22 mouse cellular contexts compared by ENCODE assay signal in the genomic region with DNA sequence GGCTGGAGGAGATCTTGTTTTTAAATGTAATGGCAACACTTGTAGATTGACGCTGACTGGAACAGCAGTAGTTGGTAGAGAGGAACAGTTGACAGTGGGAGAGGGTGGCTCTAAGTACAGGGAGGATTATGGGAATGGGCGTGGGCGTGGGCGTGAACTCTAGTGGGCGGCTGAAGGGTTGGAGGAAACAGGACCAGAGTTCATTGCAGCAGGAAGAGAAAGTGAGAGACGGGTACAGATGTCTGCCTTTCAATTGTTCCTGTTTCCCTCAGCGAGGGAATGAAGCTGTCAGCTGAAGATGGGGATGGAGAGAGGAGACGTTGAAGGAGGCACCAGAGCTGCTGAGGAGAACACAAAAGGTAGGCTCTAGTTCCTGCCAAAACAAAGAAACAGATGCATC.
DNase-seq lines count a peak whose midpoint lies in the region; ATAC-seq and TF ChIP-seq lines count a peak whose summit lies in the region.
"Had no signal": no experiment of that assay in that cellular context is flagged by ENCODE, and none has a peak within 500 bp of the region (broad histone marks: within the 10 kb centered on the region; RNA-seq: fewer than 3 reads in every experiment).

No protein-coding gene starts in this region.

- no peak for TF ChIP-seq EP300 in CH12.LX (IDR thresholded peaks at IDR 0.05; ENCODE audit: low read length)

- H3K79me2 ChIP-seq in CH12.LX (replicated peaks; ENCODE audit: control insufficient read depth, extremely low read depth, insufficient read depth, poor library complexity, severe bottlenecking): no peaks in the 10 kb centered on the region

- H3K36me3 ChIP-seq in CH12.LX (replicated peaks in 1 of 2; ENCODE audit: control insufficient read depth in 1 of 2, insufficient read depth in 1 of 2, low read length in 1 of 2): peaks cover 0 to 22% of the 10 kb centered on the region in 2 experiments
- no peaks in the 10 kb centered on the region for H3K36me3 ChIP-seq in hindbrain, embryonic 14.5 days (replicated peaks; ENCODE audit: control insufficient read depth, insufficient read depth)
- H3K36me3 ChIP-seq in intestine, embryonic 16.5 days (ENCODE audit: control insufficient read depth, insufficient read depth, low read length): no peaks in the 10 kb centered on the region
- H3K36me3 ChIP-seq: embryonic facial prominence, embryonic 12.5 days; embryonic facial prominence, embryonic 15.5 days; hindbrain, embryonic 12.5 days had no signal

- in situ Hi-C loops in CH12.LX (cut with MboI; ENCODE audit: low pct_ligation_motif_present, low pct_unique_long_range_greater_than_20kb, low sequenced_read_pairs): no loop called here

- H3K27me3 ChIP-seq in CH12.LX (replicated peaks): no peaks in the 10 kb centered on the region
- no peaks in the 10 kb centered on the region for H3K27me3 ChIP-seq in hindbrain, embryonic 14.5 days (ENCODE audit: control insufficient read depth, insufficient read depth, low read length)
- H3K27me3 ChIP-seq in intestine, embryonic 16.5 days (replicated peaks; ENCODE audit: control insufficient read depth, insufficient read depth, low read length): no peaks in the 10 kb centered on the region
- H3K27me3 ChIP-seq: embryonic facial prominence, embryonic 12.5 days; embryonic facial prominence, embryonic 15.5 days; hindbrain, embryonic 12.5 days had no signal

- DNase-seq in lung, postnatal 36 days: peak; percentile 3
- DNase-seq in lung, adult 2 months: no peak
- peak; percentile 70 for DNase-seq in CH12.LX (ENCODE audit: extremely low read depth)
- DNase-seq in skeletal muscle tissue, adult 2 months (ENCODE audit: low read depth, low spot score): peak; percentile 6
- DNase-seq in ovary, postnatal 10 days (ENCODE audit: low spot score): no peak
- no peak for DNase-seq in hindbrain, embryonic 14.5 days (ENCODE audit: low spot score)
- DNase-seq: adrenal gland, postnatal 10 days; B cell, adult 2 months; cerebellum, adult 18-20 months; cerebellum, adult 9-10 months; forebrain, postnatal 0 days; gastrocnemius, adult 2 months; gastrocnemius, postnatal 14 days had no signal

- peak overlapping the region; percentile 60 for H3K4me2 ChIP-seq in CH12.LX (ENCODE audit: insufficient read depth, low read depth, poor library complexity, severe bottlenecking)
- no peak overlapping the region for H3K4me2 ChIP-seq in hindbrain, embryonic 14.5 days (replicated peaks)
- H3K4me2 ChIP-seq in intestine, embryonic 16.5 days (ENCODE audit: low read depth, low read length): no peak overlapping the region
- H3K4me2 ChIP-seq: embryonic facial prominence, embryonic 12.5 days; embryonic facial prominence, embryonic 15.5 days; heart, embryonic 11.5 days; hindbrain, embryonic 12.5 days had no signal

- no peak for TF ChIP-seq POLR2A in lung, adult 2 months (IDR thresholded peaks at IDR 0.05; ENCODE audit: borderline replicate concordance, extremely low read depth, low read depth, low read length)
- peak; percentile 66 for TF ChIP-seq POLR2A in CH12.LX (IDR thresholded peaks at IDR 0.05; ENCODE audit: low read depth, low read length)

- peak overlapping the region; percentile 48; the same call in 1 of the 2 replicates for H3K9ac ChIP-seq in CH12.LX (ENCODE audit: insufficient read depth, low read depth)
- H3K9ac ChIP-seq in hindbrain, embryonic 14.5 days: no peak overlapping the region
- H3K9ac ChIP-seq in intestine, embryonic 16.5 days (ENCODE audit: low read depth, low read length): no peak overlapping the region
- H3K9ac ChIP-seq: embryonic facial prominence, embryonic 12.5 days; embryonic facial prominence, embryonic 15.5 days; forebrain, postnatal 0 days; hindbrain, embryonic 12.5 days had no signal

- no peak for TF ChIP-seq RAD21 in CH12.LX (IDR thresholded peaks at IDR 0.05; ENCODE audit: low read depth, low read length)

- no peaks in the 10 kb centered on the region for H3K4me1 ChIP-seq in lung, adult 2 months (ENCODE audit: control insufficient read depth, insufficient read depth, low read length)
- H3K4me1 ChIP-seq in CH12.LX (ENCODE audit: control insufficient read depth in 1 of 2, insufficient read depth in 2 of 2): peaks cover 9 to 56% of the 10 kb centered on the region in 2 experiments
- no peaks in the 10 kb centered on the region for H3K4me1 ChIP-seq in hindbrain, embryonic 14.5 days (replicated peaks; ENCODE audit: control insufficient read depth, insufficient read depth, low read length)
- H3K4me1 ChIP-seq in intestine, embryonic 16.5 days (ENCODE audit: control insufficient read depth, insufficient read depth, low read length): no peaks in the 10 kb centered on the region

- TF ChIP-seq CTCF in lung, adult 2 months (IDR thresholded peaks at IDR 0.05; ENCODE audit: insufficient read depth, low read length): no peak
- TF ChIP-seq CTCF in CH12.LX (conservative IDR thresholded peaks at IDR 0.05 in 1 of 2, IDR thresholded peaks at IDR 0.05 in 1 of 2; ENCODE audit: low read depth in 2 of 2, low read length in 2 of 2): no peak

- ATAC-seq in megakaryocyte, adult 5-6 weeks (ENCODE audit: poor library complexity, severe bottlenecking): peak; percentile 96
- no peak for ATAC-seq in hindbrain, embryonic 14.5 days (ENCODE audit: low FRiP score)
- no peak for ATAC-seq in intestine, embryonic 16.5 days
- ATAC-seq: activated CD4-positive, CD25-positive, alpha-beta regulatory T cell, adult 4 months; forebrain, embryonic 14.5 days; forebrain, postnatal 0 days; hindbrain, embryonic 16.5 days had no signal

- dilution Hi-C loops in CH12.LX (cut with MboI; ENCODE audit: extremely low pct_ligation_motif_present, extremely low pct_unique_long_range_greater_than_20kb, low sequenced_read_pairs): no loop called here

- peaks cover 2% of the 10 kb centered on the region for H3K9me3 ChIP-seq in CH12.LX (replicated peaks; ENCODE audit: low read length)
- H3K9me3 ChIP-seq in hindbrain, embryonic 14.5 days (ENCODE audit: control insufficient read depth, low read length): no peaks in the 10 kb centered on the region
- no peaks in the 10 kb centered on the region for H3K9me3 ChIP-seq in intestine, embryonic 16.5 days (ENCODE audit: control insufficient read depth, low read length)
- H3K9me3 ChIP-seq: embryonic facial prominence, embryonic 12.5 days; embryonic facial prominence, embryonic 15.5 days; hindbrain, embryonic 12.5 days had no signal

- no peak overlapping the region for H3K4me3 ChIP-seq in lung, adult 2 months (replicated peaks; ENCODE audit: extremely low read depth, low read depth, low read length)
- peak overlapping the region; percentile 54 to 72 (median 59) for H3K4me3 ChIP-seq in CH12.LX (replicated peaks in 1 of 3; ENCODE audit: low read depth in 2 of 3, low read length in 2 of 3, poor library complexity in 1 of 3)
- H3K4me3 ChIP-seq in hindbrain, embryonic 14.5 days (replicated peaks; ENCODE audit: low read length): no peak overlapping the region
- no peak overlapping the region for H3K4me3 ChIP-seq in intestine, embryonic 16.5 days (ENCODE audit: low read length)
- H3K4me3 ChIP-seq: embryonic facial prominence, embryonic 12.5 days; embryonic facial prominence, embryonic 15.5 days; gastrocnemius, adult 2 months; hindbrain, embryonic 12.5 days had no signal

- WGBS in lung, adult 2 months: 71% methylated on average over 8 of the region's 8 CpGs
- WGBS in hindbrain, embryonic 14.5 days: 88% methylated on average over 8 of the region's 8 CpGs
- WGBS in intestine, embryonic 16.5 days: 89% methylated on average over 8 of the region's 8 CpGs

- no peak overlapping the region for H3K27ac ChIP-seq in CH12.LX (ENCODE audit: insufficient read depth, low read depth)
- no peak overlapping the region for H3K27ac ChIP-seq in hindbrain, embryonic 14.5 days
- H3K27ac ChIP-seq in intestine, embryonic 16.5 days (ENCODE audit: low read length): no peak overlapping the region
- H3K27ac ChIP-seq: embryonic facial prominence, embryonic 12.5 days; embryonic facial prominence, embryonic 15.5 days; gastrocnemius, adult 2 months; hindbrain, embryonic 12.5 days had no signal

TF ChIP-seq in CH12.LX, 34 proteins besides CTCF, POLR2A, EP300 and RAD21:
- TF ChIP-seq CHD2 (IDR thresholded peaks at IDR 0.05; ENCODE audit: low read length) (no peak), ELF1 (IDR thresholded peaks at IDR 0.05; ENCODE audit: low read depth, low read length) (peak; percentile 67), BHLHE40 (IDR thresholded peaks at IDR 0.05; ENCODE audit: low read depth, low read length) (0 out of 2 replicates have a peak, but pooled peaks have one; percentile 32), MEF2A (IDR thresholded peaks at IDR 0.05; ENCODE audit: borderline replicate concordance, low read depth, low read length) (no peak), HCFC1 (IDR thresholded peaks at IDR 0.05; ENCODE audit: low read depth, low read length) (peak; percentile 63), ZC3H11A (IDR thresholded peaks at IDR 0.05; ENCODE audit: low read depth, low read length) (no peak), KAT2A (IDR thresholded peaks at IDR 0.05; ENCODE audit: insufficient replicate concordance, low read length) (no peak), JUND (conservative IDR thresholded peaks at IDR 0.05; ENCODE audit: low read depth, low read length) (no peak), TBP (conservative IDR thresholded peaks at IDR 0.05; ENCODE audit: low read depth, low read length) (peak; percentile 68), TCF12 (IDR thresholded peaks at IDR 0.05; ENCODE audit: low read depth, low read length) (peak; percentile 40; the same call in 1 of the 2 replicates), MYC (IDR thresholded peaks at IDR 0.05; ENCODE audit: low read depth, low read length) (no peak), CHD1 (IDR thresholded peaks at IDR 0.05; ENCODE audit: low read depth, low read length) (no peak), NELFE (IDR thresholded peaks at IDR 0.05; ENCODE audit: low read depth, low read length) (peak; percentile 58; the same call in 1 of the 2 replicates), ZKSCAN1 (IDR thresholded peaks at IDR 0.05; ENCODE audit: borderline replicate concordance, low read depth, low read length) (no peak), ZMIZ1 (IDR thresholded peaks at IDR 0.05; ENCODE audit: low read depth, low read length) (peak; percentile 37; the same call in 1 of the 2 replicates), IRF4 (IDR thresholded peaks at IDR 0.05; ENCODE audit: low read depth, low read length) (peak; percentile 25; the same call in 1 of the 2 replicates), SIN3A (IDR thresholded peaks at IDR 0.05; ENCODE audit: low read length) (peak; percentile 62; the same call in 1 of the 2 replicates), USF1 (IDR thresholded peaks at IDR 0.05; ENCODE audit: low read depth, low read length) (no peak), MXI1 (IDR thresholded peaks at IDR 0.05; ENCODE audit: low read depth, low read length) (no peak), USF2 (conservative IDR thresholded peaks at IDR 0.05; ENCODE audit: low read depth, low read length) (no peak)

Comparison
In these comparisons a context has a peak if more than half of its experiments do, and no peak if none do; other contexts are left out.
1. DNase-seq: peak in lung, postnatal 36 days (single experiment), CH12.LX (single experiment) and skeletal muscle tissue, adult 2 months (single experiment); none in lung, adult 2 months (single experiment), ovary, postnatal 10 days (single experiment) and hindbrain, embryonic 14.5 days (single experiment).
2. H3K4me3 ChIP-seq: peak in CH12.LX (3 of 3); none in lung, adult 2 months (single experiment), hindbrain, embryonic 14.5 days (single experiment) and intestine, embryonic 16.5 days (single experiment).